Mouse (Mus musculus): ENCODE results near the gene Fcho1. TPM values are rescaled to one million over a fixed set of nuclear protein-coding genes. Genes with fewer than 3 reads are reported as not detected.
A peak's percentile ranks its signal among the peaks of the same experiment; 100 is the strongest.

The Fcho1 gene
- total and polyA plus RNA-seq, 3 experiments, result 0.23 to 4.5 (median 0.64) TPM

- H3K4me3 ChIP-seq, result no peak overlapping the region
- no peaks in the 10 kb centered on the region for H3K27me3 ChIP-seq (ENCODE audit: control insufficient read depth, insufficient read depth, low read length)
- no peaks in the 10 kb centered on the region for H3K79me2 ChIP-seq (replicated peaks; ENCODE audit: control insufficient read depth, insufficient read depth, low read length)
- H3K4me1 ChIP-seq (ENCODE audit: control insufficient read depth, insufficient read depth, low read length), result no peaks in the 10 kb centered on the region
- no peak overlapping the region for H3K9ac ChIP-seq (ENCODE audit: low read depth, low read length)
- H3K27ac ChIP-seq, result no peak overlapping the region
- peak; percentile 47 to 67 for DNase-seq
- no peak for TF ChIP-seq EP300 (IDR thresholded peaks at IDR 0.05; ENCODE audit: insufficient read depth, low read depth, low read length)
- no peak for TF ChIP-seq CTCF (IDR thresholded peaks at IDR 0.05)
- no peak for TF ChIP-seq POLR2A (IDR thresholded peaks at IDR 0.05; ENCODE audit: insufficient read depth, low read depth, low read length)
- WGBS, result 36% methylated on average over 4 of the region's 4 CpGs
- no peaks in the 10 kb centered on the region for H3K36me3 ChIP-seq (ENCODE audit: control insufficient read depth, insufficient read depth, low read length)
- intact Hi-C loops (cut with DNase I), result no loop called here
Measured at GRCm38 (mm10) chr8:71719218-71719617, 6.3 kb downstream of the Fcho1 start.

DNA sequence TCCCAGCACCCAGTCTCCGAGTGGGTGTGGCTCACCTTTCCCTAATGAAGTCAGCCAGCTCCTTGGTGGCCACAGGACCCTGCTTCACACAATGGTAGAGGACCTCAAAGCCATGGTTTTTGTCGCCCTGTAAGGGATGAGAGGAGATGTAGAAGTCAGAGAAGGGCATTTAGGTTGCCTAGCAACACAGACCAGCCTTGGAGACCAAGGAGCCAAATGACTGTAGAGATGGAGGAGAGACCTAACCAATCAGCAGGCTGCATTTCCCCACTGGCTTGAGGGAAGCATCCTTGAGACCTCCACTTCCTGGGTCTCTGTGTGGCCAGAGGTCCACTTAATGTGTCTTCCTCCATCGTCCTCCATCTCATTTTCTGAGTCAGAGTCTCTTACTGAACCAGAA is 7.3 kb downstream of the Fcho1 start:
- DNase-seq, result no peak
- no peaks in the 10 kb centered on the region for H3K4me1 ChIP-seq (ENCODE audit: control insufficient read depth, insufficient read depth, low read length)
- TF ChIP-seq POLR2A (IDR thresholded peaks at IDR 0.05; ENCODE audit: insufficient read depth, low read depth, low read length) (no peak), EP300 (IDR thresholded peaks at IDR 0.05; ENCODE audit: insufficient read depth, low read depth, low read length) (no peak), CTCF (IDR thresholded peaks at IDR 0.05) (no peak)
- no peak overlapping the region for H3K27ac ChIP-seq
- no peak overlapping the region for H3K9ac ChIP-seq (ENCODE audit: low read depth, low read length)
- no peaks in the 10 kb centered on the region for H3K27me3 ChIP-seq (ENCODE audit: control insufficient read depth, insufficient read depth, low read length)
- WGBS, result 40% methylated on average over 3 of the region's 3 CpGs
- intact Hi-C loops (cut with DNase I), result no loop called here
- no peaks in the 10 kb centered on the region for H3K79me2 ChIP-seq (replicated peaks; ENCODE audit: control insufficient read depth, insufficient read depth, low read length)
- no peak overlapping the region for H3K4me3 ChIP-seq
- no peaks in the 10 kb centered on the region for H3K36me3 ChIP-seq (ENCODE audit: control insufficient read depth, insufficient read depth, low read length)

DNA sequence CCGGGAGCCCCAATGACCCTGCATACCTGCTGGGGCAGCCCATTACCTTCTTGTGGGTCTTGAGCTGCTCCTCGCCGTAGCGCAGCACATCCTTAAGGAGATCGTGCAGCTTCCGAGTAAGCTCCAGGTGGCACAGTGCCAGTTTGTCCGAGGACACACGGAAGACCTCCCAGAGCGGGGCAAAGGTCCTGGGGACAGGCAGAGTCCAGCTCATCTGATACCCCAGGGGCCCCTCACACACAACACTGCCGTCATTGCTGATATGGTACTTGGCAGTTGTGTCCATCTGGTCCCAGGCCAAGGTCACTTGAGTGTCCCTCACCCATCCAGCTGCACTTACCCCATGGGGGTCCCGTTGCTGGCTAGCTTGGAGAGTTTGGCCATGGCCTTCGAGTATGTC is 8.4 kb downstream of the Fcho1 start:
- TF ChIP-seq CTCF (IDR thresholded peaks at IDR 0.05), result no peak
- TF ChIP-seq POLR2A (IDR thresholded peaks at IDR 0.05; ENCODE audit: insufficient read depth, low read depth, low read length), result no peak
- no peak for TF ChIP-seq EP300 (IDR thresholded peaks at IDR 0.05; ENCODE audit: insufficient read depth, low read depth, low read length)
- Histone ChIP-seq H3K4me1 (ENCODE audit: control insufficient read depth, insufficient read depth, low read length) (no peaks in the 10 kb centered on the region), H3K9ac (ENCODE audit: low read depth, low read length) (no peak overlapping the region), H3K27ac (no peak overlapping the region), H3K4me3 (no peak overlapping the region), H3K36me3 (ENCODE audit: control insufficient read depth, insufficient read depth, low read length) (no peaks in the 10 kb centered on the region), H3K27me3 (ENCODE audit: control insufficient read depth, insufficient read depth, low read length) (no peaks in the 10 kb centered on the region), H3K79me2 (replicated peaks; ENCODE audit: control insufficient read depth, insufficient read depth, low read length) (no peaks in the 10 kb centered on the region)
- intact Hi-C loops (cut with DNase I), result no loop called here
- peak in 1 of 2 experiments; percentile 19 for DNase-seq
- WGBS, result 41% methylated on average over 12 of the region's 12 CpGs

GRCm38 (mm10) chr8:71716561-71717053 is 8.9 kb downstream of the Fcho1 start:
- no peaks in the 10 kb centered on the region for H3K4me1 ChIP-seq (ENCODE audit: control insufficient read depth, insufficient read depth, low read length)
- intact Hi-C loops (cut with DNase I), result no loop called here
- H3K27me3 ChIP-seq (ENCODE audit: control insufficient read depth, insufficient read depth, low read length), result no peaks in the 10 kb centered on the region
- H3K9ac ChIP-seq (ENCODE audit: low read depth, low read length), result no peak overlapping the region
- DNase-seq, result peak in 1 of 2 experiments; percentile 13
- no peak overlapping the region for H3K27ac ChIP-seq
- no peaks in the 10 kb centered on the region for H3K36me3 ChIP-seq (ENCODE audit: control insufficient read depth, insufficient read depth, low read length)
- H3K4me3 ChIP-seq, result no peak overlapping the region
- no peak for TF ChIP-seq CTCF (IDR thresholded peaks at IDR 0.05)
- no peaks in the 10 kb centered on the region for H3K79me2 ChIP-seq (replicated peaks; ENCODE audit: control insufficient read depth, insufficient read depth, low read length)
- WGBS, result 64% methylated on average over 13 of the region's 13 CpGs

- Histone ChIP-seq H3K9ac (ENCODE audit: low read depth, low read length) (no peak overlapping the region), H3K27me3 (ENCODE audit: control insufficient read depth, insufficient read depth, low read length) (no peaks in the 10 kb centered on the region), H3K79me2 (replicated peaks; ENCODE audit: control insufficient read depth, insufficient read depth, low read length) (no peaks in the 10 kb centered on the region), H3K36me3 (ENCODE audit: control insufficient read depth, insufficient read depth, low read length) (no peaks in the 10 kb centered on the region), H3K4me3 (no peak overlapping the region), H3K4me1 (ENCODE audit: control insufficient read depth, insufficient read depth, low read length) (no peaks in the 10 kb centered on the region), H3K27ac (no peak overlapping the region)
- 52% methylated on average over 8 of the region's 8 CpGs for WGBS
- DNase-seq, result no peak
- TF ChIP-seq EP300 (IDR thresholded peaks at IDR 0.05; ENCODE audit: insufficient read depth, low read depth, low read length) (no peak), POLR2A (IDR thresholded peaks at IDR 0.05; ENCODE audit: insufficient read depth, low read depth, low read length) (no peak), CTCF (IDR thresholded peaks at IDR 0.05) (no peak)
- intact Hi-C loops (cut with DNase I), result no loop called here
Measured at GRCm38 (mm10) chr8:71715531-71715930, 10.0 kb downstream of the Fcho1 start.

- Histone ChIP-seq H3K4me3 (no peak overlapping the region), H3K36me3 (ENCODE audit: control insufficient read depth, insufficient read depth, low read length) (no peaks in the 10 kb centered on the region), H3K27ac (no peak overlapping the region), H3K4me1 (ENCODE audit: control insufficient read depth, insufficient read depth, low read length) (no peaks in the 10 kb centered on the region), H3K79me2 (replicated peaks; ENCODE audit: control insufficient read depth, insufficient read depth, low read length) (no peaks in the 10 kb centered on the region), H3K27me3 (ENCODE audit: control insufficient read depth, insufficient read depth, low read length) (no peaks in the 10 kb centered on the region), H3K9ac (ENCODE audit: low read depth, low read length) (no peak overlapping the region)
- TF ChIP-seq EP300 (IDR thresholded peaks at IDR 0.05; ENCODE audit: insufficient read depth, low read depth, low read length) (no peak), CTCF (IDR thresholded peaks at IDR 0.05) (no peak), POLR2A (IDR thresholded peaks at IDR 0.05; ENCODE audit: insufficient read depth, low read depth, low read length) (no peak)
- 79% methylated on average over 2 of the region's 2 CpGs for WGBS
- DNase-seq, result no peak
- intact Hi-C loops (cut with DNase I), result no loop called here
Measured at GRCm38 (mm10) chr8:71711574-71711973, 13.9 kb downstream of the Fcho1 start.

Measured in heart, adult 2 months (tissue).